Mouse (Mus musculus): Measurements from ENCODE around the gene Rit1. TPM values are rescaled to one million over a fixed set of nuclear protein-coding genes. Genes with fewer than 3 reads are reported as not detected.
"Not testable (repeated sequence)": the region's sequence is repeated elsewhere in the genome, so short reads cannot be mapped to it uniquely, and the experiment has no call there.

The Rit1 gene
- 99.9 and 111 TPM in 2 replicates for total RNA-seq (2015; ENCODE audit: low replicate concordance)
- total RNA-seq (2017; ENCODE audit: low replicate concordance) = 90.6 and 102 TPM in 2 replicates

GRCm38 (mm10) chr3:88716399-88717197 is at the start of gene Rit1:
Rit1 (plus strand) TSS chr3:88716838.
- peak; percentile 92 for ATAC-seq (replicated peaks; ENCODE audit: low FRiP score, poor library complexity, severe bottlenecking)

- peak; percentile 94 for ATAC-seq (replicated peaks; ENCODE audit: low FRiP score, poor library complexity, severe bottlenecking)
Observed at GRCm38 (mm10) chr3:88677399-88677798, 39.2 kb upstream of the Rit1 start.

GRCm38 (mm10) chr3:88683814-88684213 is 32.8 kb upstream of the Rit1 start:
- no peak for ATAC-seq (replicated peaks; ENCODE audit: low FRiP score, poor library complexity, severe bottlenecking)

DNA sequence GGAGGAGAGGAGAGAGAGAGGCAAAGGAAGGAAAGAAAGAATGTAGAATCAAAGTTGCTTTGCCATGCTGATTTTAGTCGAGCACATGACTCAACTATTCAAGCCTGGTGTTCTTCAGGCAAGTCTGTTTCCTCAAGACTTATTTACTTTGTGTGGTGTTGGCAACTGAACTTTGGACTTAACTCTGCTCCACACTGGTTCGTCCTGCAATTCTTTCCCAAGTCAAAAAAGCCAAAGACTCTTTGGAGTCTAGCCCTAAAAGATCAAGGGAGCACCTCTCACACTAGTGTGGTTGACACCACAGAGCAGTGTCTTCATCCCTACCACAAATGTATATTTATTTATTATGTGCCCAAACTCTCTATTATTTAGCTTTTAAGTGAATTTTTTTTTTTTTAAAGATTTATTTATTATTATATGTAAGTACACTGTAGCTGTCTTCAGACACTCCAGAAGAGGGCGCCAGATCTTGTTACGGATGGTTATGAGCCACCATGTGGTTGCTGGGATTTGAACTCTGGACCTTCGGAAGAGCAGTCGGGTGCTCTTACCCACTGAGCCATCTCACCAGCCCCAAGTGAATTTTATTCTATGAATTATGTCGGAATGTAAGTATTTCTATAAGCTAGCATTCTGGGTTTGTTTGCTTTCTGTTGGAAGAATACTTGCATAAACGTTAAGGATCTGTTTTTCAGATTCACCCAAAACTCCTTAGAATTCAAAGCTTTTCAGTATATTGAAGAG is 32.2 kb upstream of the Rit1 start:
- no peak for ATAC-seq (replicated peaks; ENCODE audit: low FRiP score, poor library complexity, severe bottlenecking)

DNA sequence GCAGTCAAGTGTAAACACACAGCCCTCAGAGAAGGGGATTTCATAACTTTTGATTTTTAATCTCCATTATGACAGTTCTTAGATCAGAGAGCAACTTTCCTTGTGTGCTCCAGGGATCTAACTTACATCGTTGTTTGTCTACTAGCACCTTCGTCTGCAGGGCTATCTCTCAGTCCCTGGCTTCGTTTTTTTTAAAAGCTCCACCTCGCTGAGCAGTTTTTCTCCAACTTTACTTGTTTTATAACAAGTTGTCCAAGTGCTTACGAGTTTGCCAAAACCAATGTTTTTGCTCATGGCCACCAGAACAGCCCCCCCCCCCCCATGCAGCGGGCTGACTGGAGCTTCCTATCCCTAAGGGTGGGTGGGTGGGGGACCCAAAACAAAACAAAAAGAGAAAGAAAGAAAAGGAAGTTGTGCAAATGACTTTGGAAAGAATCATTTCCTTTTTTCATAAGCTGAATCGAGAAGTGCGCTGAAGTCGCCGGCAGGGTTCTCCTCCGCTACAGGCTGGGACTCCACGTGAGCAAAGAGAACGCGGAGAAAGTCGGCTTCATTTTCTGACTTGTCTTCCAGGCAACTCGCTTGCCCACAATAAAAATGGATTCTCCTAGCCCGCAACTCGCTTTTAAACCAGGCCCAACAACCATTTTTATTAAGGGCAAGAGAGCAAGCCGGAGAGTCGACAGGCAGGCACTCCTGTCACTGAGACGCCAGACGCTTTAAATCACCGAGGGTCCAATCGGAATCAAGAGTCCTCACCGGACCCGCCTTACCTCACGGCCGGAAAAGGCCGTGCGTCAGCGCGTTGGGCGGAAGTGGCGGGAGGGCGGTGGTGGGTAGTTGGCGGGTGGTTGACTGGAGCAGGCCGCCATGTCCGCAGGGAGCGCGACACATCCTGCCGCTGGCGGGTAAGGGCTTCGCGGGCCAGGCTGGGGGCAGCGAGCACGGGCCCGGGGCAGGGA is 31.4 kb upstream of the Rit1 start, which contains the start of gene Khdc4:
TSS of gene Khdc4 (plus strand) at position 824 of the 962 bp plus-strand sequence.
- peak; percentile 100 for ATAC-seq (replicated peaks; ENCODE audit: low FRiP score, poor library complexity, severe bottlenecking)

DNA sequence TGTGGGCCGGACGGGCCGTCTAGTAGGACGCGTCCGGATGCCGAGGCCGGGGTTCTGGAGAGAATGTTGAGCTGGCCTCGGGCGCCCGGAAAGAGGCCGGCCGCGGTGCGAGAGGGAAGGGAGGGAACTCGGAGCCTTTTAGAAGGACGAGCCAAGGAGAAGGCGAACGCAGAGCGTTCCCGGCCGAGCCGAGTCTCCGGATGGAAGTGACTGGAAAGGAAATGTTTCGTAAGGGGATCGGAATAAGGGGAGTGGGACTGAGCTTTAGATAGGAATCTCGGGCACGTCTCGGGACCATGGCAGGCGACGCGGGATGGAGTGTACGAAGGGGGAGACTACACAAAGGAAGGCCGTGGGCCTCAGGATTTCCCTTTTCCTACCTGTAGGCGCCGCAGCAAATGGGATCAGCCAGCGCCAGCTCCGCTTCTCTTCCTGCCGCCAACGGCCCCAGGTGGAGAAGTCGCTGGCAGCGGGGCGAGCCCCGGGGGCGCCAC is 30.6 kb upstream of the Rit1 start:
- ATAC-seq (replicated peaks; ENCODE audit: low FRiP score, poor library complexity, severe bottlenecking) = peak; percentile 26

DNA sequence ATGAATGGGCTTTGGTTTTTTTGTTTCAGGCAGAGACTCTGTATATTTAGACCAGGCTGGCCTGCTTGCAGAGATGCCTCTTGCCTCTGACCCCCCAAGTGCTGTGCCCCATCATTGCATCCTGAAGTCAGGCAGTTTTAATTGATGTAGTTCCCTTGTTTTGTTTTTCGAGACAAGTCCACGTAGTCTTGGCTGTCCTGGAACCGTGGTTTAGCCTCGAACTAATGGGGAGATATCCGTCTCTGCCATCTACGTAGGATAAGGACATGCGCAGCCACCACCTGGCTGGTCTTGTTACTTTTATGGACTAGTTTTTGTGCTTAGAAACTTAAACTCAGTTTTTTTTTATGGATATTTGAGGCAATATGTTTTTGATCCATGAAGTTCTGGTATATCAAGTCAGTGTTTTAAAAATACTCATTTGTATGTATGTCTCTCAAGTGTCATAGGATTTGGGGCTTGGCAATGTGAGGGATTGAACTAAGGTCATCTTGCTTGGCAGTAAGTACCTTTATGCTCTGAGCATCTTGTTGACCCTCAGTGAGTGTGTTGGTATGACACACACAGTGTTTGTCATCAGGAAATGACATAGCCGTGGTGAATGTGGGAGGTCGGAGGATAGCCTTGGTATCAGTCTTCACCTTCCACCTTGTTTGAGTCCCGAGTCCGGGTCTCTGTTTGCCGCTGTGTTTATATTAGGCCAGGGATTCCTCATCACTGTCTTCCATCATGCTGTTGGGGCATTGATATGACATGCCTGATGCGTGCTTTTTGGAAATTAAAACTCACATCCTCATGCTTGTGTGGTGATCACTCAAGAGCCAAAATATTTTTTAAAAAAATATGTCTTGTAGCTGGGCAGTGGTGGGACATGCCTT is 29.7 kb upstream of the Rit1 start:
- ATAC-seq (replicated peaks; ENCODE audit: low FRiP score, poor library complexity, severe bottlenecking) = no peak

- ATAC-seq (replicated peaks; ENCODE audit: low FRiP score, poor library complexity, severe bottlenecking) = no peak
Observed at GRCm38 (mm10) chr3:88689079-88689478, 27.6 kb upstream of the Rit1 start.

DNA sequence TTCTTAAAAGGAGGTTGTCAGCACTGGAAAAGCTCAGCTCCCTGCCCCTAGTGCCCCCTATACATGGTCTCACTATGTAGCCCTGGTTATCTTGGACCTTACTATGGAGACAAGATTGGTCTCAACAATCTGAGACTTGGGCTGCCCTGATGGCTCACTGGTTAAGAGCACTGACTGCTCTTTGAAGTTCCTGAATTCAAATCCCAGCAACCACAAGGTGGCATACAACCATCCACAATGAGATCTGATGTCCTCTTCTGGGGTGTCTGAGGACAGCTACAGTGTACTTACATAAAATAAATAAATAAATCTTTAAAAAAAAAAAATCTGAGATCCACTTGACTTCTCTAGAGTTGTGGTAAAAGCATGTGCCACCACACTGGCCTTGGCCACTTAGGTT is 21.1 kb upstream of the Rit1 start:
- ATAC-seq (replicated peaks; ENCODE audit: low FRiP score, poor library complexity, severe bottlenecking) = no peak

DNA sequence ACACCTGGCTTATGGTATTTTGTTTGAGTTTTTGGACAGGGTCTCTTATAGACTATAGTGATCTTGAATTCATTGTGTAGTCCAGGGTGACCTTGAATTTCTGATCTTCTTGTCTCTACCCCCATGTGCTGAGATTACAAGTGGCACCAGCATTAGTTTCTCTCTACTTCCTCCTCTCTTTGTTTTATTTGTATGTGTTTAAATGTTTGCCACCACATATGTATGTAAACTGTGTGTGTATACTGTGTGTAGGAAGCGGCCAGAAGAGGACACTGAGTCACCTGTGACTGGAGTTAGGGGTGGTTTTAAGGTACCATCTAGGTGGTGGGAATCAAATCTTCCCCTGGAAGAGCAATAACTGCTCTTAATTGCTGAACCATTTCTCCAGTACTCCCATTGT is 18.6 kb upstream of the Rit1 start:
- ATAC-seq (replicated peaks; ENCODE audit: low FRiP score, poor library complexity, severe bottlenecking) = no peak

GRCm38 (mm10) chr3:88698834-88699233 is 17.8 kb upstream of the Rit1 start:
- ATAC-seq (replicated peaks; ENCODE audit: low FRiP score, poor library complexity, severe bottlenecking) = no peak

DNA sequence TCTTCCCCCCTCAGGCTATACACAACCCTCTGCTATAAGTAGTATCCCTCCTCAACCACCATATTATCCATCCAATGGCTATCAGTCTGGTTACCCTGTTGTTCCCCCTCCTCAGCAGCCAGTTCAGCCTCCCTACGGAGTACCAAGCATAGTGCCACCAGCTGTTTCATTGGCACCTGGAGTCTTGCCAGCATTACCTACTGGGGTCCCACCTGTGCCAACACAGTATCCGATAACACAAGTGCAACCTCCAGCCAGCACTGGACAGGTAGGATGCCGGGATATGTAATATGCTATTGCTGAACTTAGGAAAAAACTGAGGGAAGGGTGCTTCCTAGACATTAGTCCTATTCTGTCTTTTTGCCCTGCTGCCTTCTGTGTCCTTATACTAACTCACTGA is 16.4 kb upstream of the Rit1 start:
- ATAC-seq (replicated peaks; ENCODE audit: low FRiP score, poor library complexity, severe bottlenecking) = no peak

DNA sequence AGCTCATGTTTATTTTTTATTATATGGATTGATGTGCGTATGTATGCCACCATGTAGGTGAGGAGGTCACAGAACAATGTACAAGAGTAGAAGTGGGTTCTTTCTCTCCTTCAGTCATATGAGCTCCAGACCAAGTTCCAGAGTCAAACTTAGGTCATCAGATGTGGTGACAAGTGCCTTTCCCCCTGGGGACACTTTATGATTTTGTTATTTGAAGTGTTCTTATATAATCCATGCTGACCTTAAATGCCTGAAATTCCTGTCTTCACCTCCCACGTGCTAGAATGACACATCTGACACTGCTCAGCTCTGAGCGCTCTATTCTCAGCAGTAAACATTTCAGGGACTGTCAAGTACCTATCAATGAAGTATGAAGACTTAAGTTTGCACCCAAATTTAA is 15.4 kb upstream of the Rit1 start:
- no peak for ATAC-seq (replicated peaks; ENCODE audit: low FRiP score, poor library complexity, severe bottlenecking)

GRCm38 (mm10) chr3:88713709-88714108 is 2.9 kb upstream of the Rit1 start:
- no peak for ATAC-seq (replicated peaks; ENCODE audit: low FRiP score, poor library complexity, severe bottlenecking)

DNA sequence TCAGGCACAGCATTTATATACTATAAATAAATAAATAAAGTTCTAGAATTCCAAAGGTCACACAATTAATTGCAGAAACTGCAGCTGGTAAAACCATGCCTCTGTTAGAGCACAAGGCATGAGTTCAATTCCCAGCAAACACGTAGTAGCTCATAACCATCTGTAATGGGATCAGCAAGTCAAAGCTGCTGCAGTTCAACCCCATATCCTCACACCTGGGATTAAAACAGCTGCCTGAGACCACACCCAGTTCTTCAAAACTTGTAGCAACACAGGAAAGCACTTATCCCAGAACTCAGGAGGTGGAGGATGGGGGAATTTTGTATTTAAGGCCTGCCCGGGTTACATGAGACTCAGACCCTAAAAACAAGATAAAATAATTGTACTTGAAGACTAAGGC is 1.9 kb upstream of the Rit1 start:
- ATAC-seq (replicated peaks; ENCODE audit: low FRiP score, poor library complexity, severe bottlenecking) = no peak

DNA sequence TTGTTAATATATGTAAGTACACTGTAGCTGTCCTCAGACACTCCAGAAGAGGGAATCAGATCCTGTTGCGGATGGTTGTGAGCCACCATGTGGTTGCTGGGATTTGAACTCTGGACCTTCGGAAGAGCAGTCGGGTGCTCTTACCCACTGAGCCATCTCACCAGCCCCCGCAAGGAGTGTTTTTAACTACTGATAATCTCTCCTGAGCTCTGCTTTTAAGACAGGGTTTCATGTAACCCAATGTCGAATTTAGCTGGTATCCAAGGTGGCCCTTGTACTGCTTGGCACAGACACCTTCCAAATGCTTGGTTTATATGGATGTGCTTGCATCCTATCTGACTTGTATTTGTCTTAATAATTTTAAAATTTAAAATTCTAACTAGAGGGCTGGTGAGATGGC is 922 bp upstream of the Rit1 start:
- not testable (repeated sequence) for ATAC-seq (replicated peaks; ENCODE audit: low FRiP score, poor library complexity, severe bottlenecking)

DNA sequence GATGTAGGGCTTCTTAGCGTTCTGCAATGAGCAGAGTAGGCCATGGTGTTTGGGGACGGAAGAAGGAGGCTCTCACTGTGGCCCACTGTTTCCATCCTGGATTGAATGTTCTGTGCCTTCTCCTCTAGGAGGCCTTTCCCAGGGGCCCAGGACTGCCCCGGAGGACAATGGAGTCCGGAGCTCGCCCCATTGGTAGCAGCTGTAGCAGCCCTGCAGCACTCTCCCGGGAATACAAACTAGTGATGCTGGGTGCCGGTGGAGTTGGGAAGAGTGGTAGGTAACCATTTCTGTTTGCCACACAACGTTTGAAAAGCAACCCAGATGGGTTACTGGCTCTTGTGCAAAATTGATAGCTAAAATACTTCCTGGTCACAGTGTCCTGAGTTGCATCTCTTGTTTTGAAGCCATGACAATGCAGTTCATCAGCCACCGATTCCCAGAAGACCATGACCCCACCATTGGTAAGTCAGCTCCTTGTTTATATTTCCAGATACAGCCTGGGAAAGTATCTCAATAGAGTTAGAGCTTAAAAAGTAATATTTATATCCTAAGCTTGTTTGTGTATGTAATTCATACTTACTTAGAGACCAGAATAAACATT is 660 bp downstream of the Rit1 start:
- peak; percentile 42 for ATAC-seq (replicated peaks; ENCODE audit: low FRiP score, poor library complexity, severe bottlenecking)

GRCm38 (mm10) chr3:88717831-88718230 is 1.2 kb downstream of the Rit1 start:
- ATAC-seq (replicated peaks; ENCODE audit: low FRiP score, poor library complexity, severe bottlenecking) = peak; percentile 71

Measured in erythroblast, adult 5-6 weeks (primary cell).